Mouse (Mus musculus) frontal cortex, postnatal 36 days (tissue): ENCODE measurements at regions not wholly inside any gene's neighbourhood (a gene's known extent, or its start where the extent isn't known, plus 50 kb on each side); places are given as distances from the start of the nearest gene placed in this dataset.

ENCODE experiments used
- DNase-seq, 2 experiments: peaks; one replicate each; pipeline ENCODE4 v3.0.0; 2022; ENCODE audit warnings: low spot score in 2 of 2

DNA sequence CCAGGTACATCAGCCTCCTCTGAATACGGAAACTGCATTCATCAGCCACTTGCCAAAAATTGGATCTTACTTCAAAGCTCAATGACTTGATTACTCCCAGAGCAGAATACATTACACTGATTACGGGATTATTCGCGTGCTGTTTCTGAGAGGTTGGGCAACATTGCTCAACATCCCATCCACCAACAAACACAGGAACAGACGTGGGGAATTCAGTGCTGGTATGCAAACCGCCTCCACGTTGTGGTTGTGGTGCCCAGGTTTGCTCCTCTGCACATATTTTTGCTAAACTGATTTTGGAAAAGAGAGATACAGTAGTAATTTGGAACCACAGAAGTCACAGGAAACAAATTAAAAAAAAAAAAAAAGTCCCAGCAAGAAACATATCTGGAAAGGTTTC, 266.9 kb downstream of the Dhx15 start:
- DNase-seq: no peak

DNA sequence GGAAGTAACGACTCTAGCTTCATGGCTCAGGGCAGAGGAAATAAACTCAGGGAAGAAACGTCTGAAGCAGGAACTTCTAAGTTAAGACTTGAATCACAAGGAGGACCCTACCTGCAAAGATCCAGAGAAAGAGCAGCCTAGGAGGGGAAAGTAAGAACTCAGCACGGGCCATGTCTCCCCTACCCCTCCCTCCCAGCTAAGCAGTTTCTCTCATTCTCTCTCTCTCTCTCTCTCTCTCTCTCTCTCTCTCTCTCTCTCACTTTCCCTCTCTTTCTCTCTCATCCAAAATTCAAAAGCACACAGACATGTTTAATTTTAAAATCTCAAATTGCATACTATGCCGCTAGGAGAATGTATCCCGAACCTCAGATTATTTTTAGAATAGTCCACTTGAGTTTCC, 267.3 kb downstream of the Dhx15 start:
- DNase-seq: no peak

DNA sequence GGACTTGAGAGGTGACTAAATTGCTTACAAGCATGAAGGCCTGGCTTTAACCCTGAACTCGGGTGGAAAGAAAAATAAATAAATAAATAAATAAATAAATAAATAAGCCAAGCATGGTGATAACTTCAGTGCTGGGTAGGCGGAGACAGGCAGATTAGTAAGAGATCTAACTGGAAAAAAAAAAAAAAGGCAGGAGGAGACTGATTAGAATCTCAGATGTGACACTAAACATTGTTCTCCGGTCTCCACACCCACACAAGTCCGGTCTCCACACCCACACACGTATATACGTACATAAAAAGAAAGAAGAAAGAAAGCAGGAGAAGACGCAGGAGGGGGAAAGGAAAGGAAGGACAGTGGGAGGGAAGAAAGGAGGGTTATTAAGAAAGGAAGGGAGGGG, 267.8 kb downstream of the Dhx15 start:
- no peak for DNase-seq

DNA sequence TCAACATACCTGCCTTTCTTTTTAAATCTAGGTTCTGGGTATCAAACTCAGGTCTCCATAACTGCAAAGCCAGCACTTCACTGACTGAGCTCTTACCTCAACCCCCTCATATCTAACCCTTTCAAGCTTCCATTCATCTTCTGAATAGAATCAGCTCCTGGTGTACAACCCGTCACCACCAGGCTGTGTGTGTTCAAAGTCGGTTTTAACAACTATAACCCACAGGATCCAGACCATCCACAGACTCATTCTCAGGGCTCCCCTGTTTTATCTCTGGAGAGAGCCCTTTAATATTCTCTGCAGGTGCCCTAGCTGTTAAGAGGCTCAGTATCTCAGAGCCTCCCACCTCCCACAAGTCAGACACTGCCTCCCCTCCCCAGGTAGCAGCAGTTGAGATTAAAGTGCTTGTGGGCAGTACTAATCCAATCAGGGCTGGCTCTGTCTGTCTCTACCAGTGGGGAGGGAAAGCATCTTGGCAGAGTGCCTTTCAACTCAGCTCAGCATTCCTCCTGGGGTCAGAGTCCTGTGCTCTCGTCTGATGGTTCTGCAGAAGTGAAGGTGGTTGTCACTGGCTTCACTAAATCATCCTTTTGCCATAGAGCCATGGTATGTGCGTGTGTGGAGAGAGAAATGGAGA, 272.4 kb downstream of the Dhx15 start:
- no peak for DNase-seq

DNA sequence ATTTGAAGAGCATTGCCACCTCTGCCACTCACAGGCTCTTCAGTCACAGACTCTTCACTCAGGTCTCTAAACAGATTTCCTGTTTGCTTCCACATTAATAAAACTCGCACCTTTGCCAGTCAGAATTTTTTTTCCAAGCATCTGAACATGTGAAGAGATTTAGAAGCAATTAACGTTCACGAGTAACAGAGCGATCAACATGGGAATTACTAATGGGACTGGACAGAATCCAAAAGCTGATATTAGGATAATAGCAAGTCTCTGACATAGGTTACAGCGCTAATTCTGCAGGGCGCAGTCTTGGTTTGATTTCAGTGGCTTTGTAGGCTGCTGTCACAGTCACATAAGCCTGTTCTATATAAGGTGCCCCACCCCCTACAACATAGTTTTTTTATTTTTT, 275.6 kb downstream of the Dhx15 start:
- DNase-seq: no peak

DNA sequence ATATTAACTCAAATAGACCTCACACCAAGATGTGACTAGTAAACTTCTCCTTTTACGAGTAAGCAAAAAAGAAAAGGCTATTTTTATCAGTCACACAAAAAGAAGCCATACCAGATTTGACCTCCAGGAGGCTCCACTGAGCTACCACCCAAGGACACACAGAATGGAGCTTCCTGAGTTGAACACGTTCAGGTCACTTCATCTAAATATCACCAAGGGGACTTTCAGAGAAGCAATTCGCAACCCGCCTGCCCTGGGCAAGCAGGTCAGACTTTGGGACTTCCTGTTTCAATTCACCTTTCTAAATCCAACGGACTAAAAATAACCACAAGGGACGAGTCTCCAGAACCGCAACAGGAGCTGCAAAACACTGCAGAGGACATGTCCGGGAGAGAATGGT, 281.5 kb downstream of the Dhx15 start:
- DNase-seq: no peak

DNA sequence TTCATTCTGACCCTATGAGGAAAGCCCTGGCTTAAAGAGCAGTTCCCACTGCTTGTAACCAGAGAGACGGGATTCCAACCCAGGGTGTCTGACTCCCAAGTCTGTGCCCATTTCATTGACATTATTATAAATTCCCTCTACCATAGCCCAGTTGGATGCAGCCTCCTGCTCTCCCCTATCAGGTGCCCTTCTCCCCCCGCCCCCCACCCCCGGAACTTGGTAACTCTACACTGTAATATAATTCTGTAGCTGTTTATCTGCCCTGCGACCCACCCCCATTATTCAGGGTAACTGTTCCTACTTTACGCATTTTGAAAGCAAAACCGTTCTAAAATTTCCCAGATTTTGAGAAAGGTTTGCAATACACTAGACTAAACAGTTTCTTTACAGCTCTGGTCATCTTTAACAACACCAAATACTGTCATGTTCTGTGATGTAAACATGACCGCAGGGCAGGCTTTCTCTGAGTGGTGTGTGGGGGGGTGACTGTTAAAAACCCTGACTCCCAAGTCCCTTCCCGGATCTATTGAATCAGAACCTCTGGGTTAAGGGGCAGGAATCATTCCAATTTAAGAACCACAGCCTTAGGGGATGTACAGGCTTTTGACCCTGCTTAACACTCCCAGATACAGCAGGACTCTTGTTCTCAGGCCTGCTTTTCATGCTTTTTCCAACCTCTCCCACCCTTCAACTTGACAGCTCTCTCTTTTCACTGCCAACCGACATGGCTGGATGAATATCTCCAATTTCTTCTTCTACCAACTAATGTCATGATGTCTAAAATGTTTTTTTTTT, 283.8 kb downstream of the Dhx15 start:
- no peak for DNase-seq

DNA sequence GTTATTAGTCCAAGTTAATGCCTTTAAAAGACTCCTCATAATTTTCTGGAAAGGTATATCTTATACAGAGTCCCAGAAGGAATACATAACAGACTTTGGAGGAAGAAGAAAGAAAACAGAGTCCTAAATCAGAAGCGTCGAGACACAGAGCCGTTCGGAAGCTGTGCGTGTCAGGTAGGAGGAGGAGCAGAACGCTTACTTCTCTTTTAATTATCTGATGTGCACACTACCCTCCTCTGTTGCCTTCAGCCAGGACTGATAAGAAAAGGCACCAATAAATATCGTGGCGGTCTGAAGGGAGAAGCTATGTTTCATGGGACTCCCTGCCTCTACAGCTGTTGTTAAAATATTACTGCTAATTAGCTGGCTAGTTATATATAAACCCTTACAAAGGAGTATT, 296.2 kb downstream of the Dhx15 start:
- no peak for DNase-seq

DNA sequence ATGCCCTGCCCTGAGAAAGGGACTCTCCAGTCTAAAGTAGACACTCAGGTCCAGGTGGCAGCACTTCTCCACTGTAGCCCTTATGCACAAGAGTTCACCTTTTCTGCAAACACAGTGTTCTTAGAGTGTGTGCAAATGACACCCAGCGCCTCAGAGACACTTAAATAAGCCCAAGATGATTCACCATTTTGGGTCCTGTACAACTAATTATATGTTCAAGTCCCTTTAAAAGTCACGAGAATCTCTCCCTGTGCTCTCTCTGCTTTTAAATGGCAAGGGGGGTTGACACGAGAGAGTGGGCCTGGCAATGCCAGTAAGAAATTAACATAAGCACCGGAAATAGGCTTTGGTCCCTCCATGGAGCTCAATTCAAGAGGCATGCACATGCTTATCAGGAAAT, 299.0 kb downstream of the Dhx15 start:
- DNase-seq: no peak

DNA sequence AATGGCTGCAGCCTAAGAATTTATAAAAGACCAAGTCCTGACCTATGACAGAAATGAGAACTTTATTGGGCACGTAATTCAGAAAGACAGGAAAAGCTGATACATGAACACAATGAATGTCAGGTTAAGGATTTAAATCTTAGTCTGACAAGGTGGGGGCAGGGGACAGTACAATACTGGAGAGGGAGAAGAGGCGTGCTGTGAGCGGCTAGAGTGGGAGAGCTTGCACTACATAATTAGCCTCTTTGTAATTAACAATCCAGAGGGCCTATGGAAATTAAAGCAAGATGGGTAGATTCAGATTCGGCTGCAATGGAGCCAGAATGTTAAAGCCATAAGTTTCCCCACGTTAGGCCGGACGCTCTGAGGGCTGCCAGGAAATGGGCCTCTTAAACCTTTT, 301.9 kb downstream of the Dhx15 start:
- no peak for DNase-seq

DNA sequence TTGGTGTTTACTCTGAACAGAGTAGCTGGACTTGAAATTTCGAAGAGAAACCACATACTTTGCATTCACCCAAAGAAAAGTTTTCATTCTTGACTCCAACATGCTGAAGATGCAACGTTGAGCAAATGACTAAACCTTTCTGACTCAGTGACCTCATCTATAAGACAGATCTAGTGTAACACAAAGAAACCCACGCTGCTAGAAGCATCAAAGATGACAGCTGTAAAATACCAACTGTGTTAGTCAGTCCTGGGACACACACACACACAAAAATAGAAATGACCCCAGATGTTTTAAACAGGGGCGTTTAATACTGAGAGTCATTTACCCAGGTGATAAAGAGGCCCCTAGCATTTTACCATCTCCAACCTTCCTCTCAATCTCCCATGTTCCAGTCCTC, 307.7 kb downstream of the Dhx15 start:
- DNase-seq: no peak

DNA sequence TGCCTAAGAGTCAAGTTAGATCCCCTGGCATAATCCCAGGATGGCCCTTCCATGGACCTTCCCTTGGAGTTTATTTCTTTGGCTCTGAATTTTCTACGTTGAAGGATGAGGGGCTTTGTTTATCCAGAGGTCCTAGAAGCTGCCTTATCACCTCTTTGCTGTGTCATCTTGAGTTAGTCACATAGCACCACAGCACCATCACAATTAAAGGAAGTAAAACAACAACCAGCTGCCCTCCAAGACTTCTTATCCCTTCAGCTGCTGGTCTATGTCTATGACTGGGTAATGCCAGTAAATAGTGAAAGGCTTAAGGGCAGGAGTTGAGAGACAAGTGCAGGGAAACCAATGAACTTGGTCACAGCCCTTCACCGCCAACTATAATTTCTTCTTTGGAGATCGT, 308.1 kb downstream of the Dhx15 start:
- no peak for DNase-seq

DNA sequence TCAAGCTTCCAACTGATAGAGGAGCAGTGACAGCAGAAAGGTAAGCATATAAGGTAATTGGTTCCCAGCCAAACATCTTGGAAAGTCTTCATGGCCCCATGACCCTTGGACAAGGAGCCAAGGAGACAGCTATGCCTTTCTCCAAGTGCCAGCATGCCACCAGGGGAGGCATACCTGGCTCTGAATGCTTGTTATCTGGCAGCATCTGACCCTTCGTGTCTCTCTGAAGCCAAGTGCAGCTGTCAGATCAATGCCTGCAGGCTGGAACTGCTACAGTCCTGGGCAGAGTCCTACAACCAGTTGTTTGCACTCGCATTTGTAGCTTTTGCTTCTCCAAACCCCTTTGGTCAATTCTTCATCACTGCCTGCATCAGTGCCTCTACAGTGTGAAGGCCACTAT, 309.3 kb upstream of the Ppargc1a start:
- no peak for DNase-seq

DNA sequence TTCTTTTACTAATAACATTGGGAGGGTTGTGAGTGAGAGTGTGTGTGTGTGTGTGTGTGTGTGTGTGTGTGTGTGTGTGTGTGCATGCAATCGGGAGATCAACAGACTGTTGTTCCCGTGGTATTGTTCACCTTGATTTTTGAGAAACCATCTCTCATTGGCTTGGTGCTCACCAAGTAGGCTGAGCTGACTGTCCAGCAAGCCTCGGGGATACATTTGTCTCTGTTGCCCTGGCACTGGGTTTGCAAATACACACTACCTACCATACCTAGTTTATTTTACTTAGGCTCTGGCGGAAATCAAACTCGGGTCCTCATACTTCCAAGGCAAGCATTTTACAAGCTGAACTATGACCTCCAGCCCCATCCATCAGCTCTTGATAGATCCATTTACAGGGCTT, 306.0 kb upstream of the Ppargc1a start:
- DNase-seq: no peak

DNA sequence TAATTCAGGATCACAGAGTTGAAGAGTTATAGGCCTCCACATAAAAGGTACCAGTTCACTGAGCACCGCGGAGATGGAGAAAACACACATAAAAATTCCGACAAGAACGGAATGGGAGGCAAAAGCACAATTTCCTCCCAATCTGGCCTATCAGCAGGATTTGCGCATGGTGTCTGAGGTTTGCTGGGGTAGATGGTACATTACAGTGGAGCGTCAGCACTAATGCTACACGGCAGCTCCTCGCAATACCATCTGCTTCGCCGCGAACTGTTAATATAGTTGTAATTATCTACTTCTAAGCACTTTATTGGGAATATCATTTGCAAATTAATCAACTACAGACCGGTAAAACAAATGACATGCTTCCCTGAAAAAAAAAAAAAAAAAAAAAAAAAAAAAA, 304.2 kb upstream of the Ppargc1a start:
- DNase-seq: no peak

DNA sequence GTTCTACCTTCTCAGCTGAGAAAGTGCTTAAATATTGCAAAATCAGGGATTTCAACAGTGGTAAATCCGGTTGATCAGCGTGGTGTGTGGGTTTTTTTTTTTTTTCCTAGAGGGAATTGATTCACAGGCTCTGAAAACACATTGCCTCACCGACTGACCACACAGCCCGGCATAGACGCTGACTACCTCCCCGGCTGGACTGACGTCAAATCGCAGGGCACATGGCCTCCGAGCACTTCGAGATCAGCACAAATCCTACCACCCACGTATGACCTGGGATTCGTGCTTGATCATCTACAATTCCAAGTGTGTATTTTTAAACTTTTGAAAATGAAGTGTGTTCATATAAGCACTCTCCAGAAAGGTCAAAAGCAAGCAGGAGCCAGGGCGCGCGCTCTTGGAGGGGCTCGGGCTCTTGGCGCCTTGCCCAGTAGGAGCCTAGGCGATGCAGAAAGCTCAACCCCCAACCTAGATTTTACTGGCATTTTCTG, 300.7 kb upstream of the Ppargc1a start:
- no peak for DNase-seq

DNA sequence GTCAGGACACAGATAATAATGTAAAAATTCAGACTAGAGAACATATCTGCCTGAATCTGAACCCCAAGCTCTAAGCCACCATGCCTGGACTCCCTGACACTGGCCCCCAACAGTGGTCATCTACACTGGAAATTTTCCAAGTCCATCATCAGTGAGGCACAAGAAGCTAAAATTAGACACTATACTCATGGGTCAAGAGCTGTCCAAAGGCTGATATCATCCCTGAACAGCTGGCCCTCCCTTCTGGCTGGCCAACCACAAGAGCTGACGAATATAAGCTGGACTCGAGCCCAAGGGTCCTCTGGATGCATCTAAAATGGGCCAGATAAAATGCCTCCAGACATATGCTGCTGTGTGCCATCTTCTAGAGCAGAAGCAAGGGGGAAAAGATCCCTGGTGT, 298.5 kb upstream of the Ppargc1a start:
- DNase-seq: no peak

DNA sequence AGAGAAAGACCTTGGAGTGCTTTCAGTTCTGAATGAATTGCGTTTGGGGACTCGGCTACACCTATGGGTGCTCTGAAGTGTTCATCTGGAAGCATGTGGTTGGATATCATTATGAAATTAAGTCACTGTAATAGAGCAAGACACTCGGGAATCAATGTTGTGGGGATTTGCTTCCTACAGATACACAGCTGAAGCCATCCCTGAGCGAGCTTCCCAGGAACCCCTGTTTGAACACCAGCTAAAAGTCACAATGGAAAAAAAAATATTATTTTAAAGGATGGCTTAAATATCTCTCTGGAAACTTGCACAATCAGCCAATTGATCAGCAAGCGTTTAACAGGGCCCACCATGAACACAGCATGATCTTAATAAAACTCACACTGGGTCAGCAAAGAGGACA, 293.0 kb upstream of the Ppargc1a start:
- DNase-seq: no peak

DNA sequence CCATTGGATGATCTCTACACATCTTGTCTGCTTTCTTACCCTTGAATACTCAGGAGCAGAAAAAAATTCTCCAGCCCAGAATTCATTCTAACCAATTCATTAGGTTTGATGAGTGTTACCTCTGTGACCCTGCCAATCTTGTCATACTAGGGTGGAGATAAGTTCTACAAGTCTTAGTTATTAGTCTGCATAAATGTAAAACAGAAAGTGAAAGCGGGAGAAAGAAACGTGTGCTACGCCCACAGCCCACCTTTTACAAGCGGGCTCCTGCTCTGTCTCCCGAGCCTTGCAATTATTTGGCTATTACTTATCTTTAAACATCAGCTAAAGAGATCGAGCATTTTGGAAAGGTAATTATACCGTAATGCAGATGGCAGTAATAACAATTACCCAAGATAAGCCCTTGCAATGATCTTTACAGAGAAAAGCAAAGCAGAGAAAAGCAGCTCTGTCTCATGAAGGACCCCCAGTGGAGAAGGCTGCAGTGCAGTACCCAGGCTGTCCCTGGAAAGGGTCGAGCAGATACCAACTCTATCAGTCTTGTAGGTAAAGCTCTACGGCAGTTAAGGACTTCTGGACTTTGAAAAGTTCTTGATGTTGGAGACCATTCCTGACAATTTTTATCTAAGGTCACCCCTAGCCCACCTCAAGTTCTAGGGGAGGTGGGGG, 286.1 kb upstream of the Ppargc1a start:
- no peak for DNase-seq

DNA sequence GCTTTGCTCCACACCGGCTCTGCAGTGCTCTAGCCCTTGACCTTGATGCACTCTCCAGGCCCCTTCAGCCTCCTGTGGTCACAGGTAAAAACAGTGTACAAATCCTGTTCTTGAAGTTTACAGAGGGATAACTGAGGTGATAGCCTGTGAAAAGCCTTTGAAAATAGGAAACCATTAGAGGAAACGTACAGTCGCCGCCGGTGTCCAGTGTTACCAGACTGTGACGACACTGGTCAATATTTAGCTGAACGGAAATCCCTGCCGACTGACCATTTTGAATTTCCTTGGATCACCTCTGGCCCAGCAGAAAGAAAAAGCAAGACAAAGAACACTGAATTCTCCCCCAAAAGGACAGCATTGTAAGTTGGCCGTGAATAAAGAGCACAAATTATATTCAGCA, 282.6 kb upstream of the Ppargc1a start:
- DNase-seq: no peak

DNA sequence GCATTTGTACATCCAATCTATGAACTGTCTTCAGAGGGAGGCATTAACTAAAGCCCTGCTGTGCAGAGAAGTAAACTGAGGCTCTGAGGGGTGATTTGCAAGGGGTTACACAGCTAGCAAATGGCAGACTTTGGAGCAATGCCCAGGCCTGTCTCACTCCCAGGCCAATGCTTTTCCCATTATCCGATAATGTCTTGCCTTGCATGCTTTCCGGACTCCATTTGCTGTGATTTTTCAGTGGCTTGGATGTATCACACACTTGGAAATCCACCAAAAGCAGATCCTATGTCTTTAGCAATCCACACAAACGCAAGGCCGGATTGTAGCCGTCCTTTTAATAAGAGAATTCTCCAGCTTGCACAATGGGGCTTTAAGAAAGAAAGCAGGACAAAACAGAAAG, 281.7 kb upstream of the Ppargc1a start:
- no peak for DNase-seq

DNA sequence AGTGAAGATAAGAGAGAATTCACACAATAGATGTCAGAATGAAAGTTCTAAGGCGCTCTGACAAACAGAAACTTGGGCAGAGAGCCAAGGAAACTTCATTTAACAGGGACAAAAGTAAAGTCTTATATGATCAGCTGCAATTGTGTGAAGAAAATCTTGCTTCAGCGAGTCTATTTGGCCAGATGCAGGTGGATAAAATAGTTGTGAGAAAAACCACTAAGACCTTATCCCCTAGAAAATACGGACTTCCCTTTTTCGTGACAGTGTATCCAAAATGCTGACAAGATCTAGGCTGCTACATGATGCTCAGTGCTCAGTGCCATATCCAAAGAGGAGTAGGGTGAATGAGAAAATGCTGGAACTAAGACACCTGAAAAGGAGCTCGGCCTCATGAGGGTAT, 274.7 kb upstream of the Ppargc1a start:
- DNase-seq: no peak

DNA sequence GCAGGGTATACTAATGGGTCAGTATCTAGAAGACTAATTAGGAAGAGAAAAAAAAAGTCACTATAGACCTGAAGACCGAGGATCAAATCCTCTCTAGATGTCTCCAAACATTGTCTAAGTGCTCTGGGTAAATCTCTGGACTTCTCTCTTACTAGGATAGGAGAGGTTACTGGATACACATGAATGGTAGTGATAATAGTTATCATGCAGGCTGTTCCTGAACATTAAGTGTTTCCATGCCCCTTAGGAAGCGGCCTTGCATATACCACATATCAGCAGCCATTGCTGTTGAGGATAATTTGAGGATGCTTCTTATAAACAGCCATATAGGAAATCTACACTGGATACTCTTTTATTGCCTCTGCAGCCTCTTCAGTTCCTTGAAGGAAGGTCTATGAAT, 274.2 kb upstream of the Ppargc1a start:
- no peak for DNase-seq
